Mouse (Mus musculus): ENCODE measurements around the gene Paqr8.

- TF ChIP-seq CTCF (IDR thresholded peaks at IDR 0.05; ENCODE audit: control insufficient read depth, insufficient read depth, insufficient read length) (no peak), MYOG (IDR thresholded peaks at IDR 0.05; ENCODE audit: control insufficient read depth, extremely low read depth, insufficient read length) (no peak), MAX (IDR thresholded peaks at IDR 0.05) (no peak), CEBPB (IDR thresholded peaks at IDR 0.05; ENCODE audit: low read depth) (no peak), USF1 (IDR thresholded peaks at IDR 0.05; ENCODE audit: low read depth) (no peak), MYOD1 (IDR thresholded peaks at IDR 0.05; ENCODE audit: control insufficient read depth, insufficient read length, low read depth) (no peak)
Observed at GRCm38 (mm10) chr1:20980553-20980952, 90.1 kb downstream of the Paqr8 start.
